Mouse (Mus musculus) liver, postnatal 0 days (tissue): ENCODE measurements around the gene Cd93. TPM values are rescaled to one million over a fixed set of nuclear protein-coding genes. Genes with fewer than 3 reads are reported as not detected.

ENCODE experiments used
- ATAC-seq: fragments of 200-750 bp; cut with Nextera tagmentation; 2 replicates; pipeline ENCODE4 v1.8.0; 2017; ENCODE audit warnings: mild to moderate bottlenecking, moderate library complexity
- DNase-seq: peaks from one replicate; pipeline ENCODE4 v3.0.0-alpha.2; 2016
- H3K27ac ChIP-seq: fragments of 300-500 bp; sonication (generic); 2 replicates; pipeline ENCODE4 v1.5.1; 2014; ENCODE audit warnings: antibody characterized with exemption, moderate library complexity, mild to moderate bottlenecking, low read depth
- H3K27me3 ChIP-seq: fragments of 300-500 bp; sonication (generic); 2 replicates; pipeline ENCODE4 v1.6.1; 2014; ENCODE audit warnings: low read length, control low read depth, mixed read lengths; ENCODE audit not compliant: insufficient read depth
- H3K36me3 ChIP-seq: fragments of 300-500 bp; sonication (generic); replicated peaks from 2 replicates; pipeline ENCODE4 v1.6.1; 2014; ENCODE audit warnings: mild to moderate bottlenecking, control low read depth, low read length, moderate library complexity, mixed read lengths; ENCODE audit not compliant: insufficient read depth
- H3K4me1 ChIP-seq: fragments of 300-500 bp; sonication (generic); 2 replicates; pipeline ENCODE4 v1.6.1; 2014; ENCODE audit warnings: antibody characterized with exemption, mild to moderate bottlenecking, control low read depth; ENCODE audit not compliant: insufficient read depth
- H3K4me2 ChIP-seq: fragments of 300-500 bp; sonication (generic); 2 replicates; pipeline ENCODE4 v1.6.1; 2014; ENCODE audit warnings: low read depth, mild to moderate bottlenecking, low read length, moderate library complexity, mixed read lengths
- H3K4me3 ChIP-seq: fragments of 300-500 bp; sonication (generic); 2 replicates; pipeline ENCODE4 v1.5.1; 2014; ENCODE audit warnings: low read depth, low read length
- H3K9ac ChIP-seq: fragments of 300-500 bp; sonication (generic); replicated peaks from 2 replicates; pipeline ENCODE4 v1.6.1; 2014; ENCODE audit warnings: mild to moderate bottlenecking, moderate library complexity
- H3K9me3 ChIP-seq: fragments of 300-500 bp; sonication (generic); 2 replicates; pipeline ENCODE4 v1.6.1; 2016; ENCODE audit warnings: mild to moderate bottlenecking, control low read depth, low read length, mixed read lengths
- CTCF ChIP-seq: sonication (generic); IDR thresholded peaks from 2 replicates; pipeline ENCODE4 v1.5.1; 2016; ENCODE audit warnings: antibody characterized with exemption, low read depth
- EP300 ChIP-seq: IDR thresholded peaks from 2 replicates; pipeline ENCODE4 v1.6.1; 2016; ENCODE audit warnings: antibody characterized with exemption, low read depth, mild to moderate bottlenecking
- WGBS: fragments of 180-500 bp; shearing (Covaris S2); extraction: QIAGEN DNeasy Blood & Tissue Kit; methylation state at CpG from one replicate; pipeline ENCODE4 v1.1.7; 2014; ENCODE audit not compliant: insufficient replicate concordance; 5-methylcytosine and 5-hydroxymethylcytosine counted together
- polyA plus RNA-seq: library from polyadenylated mRNA; unstranded; fragments of >200 nt; fragmentation: Nextera tagmentation; extraction: Ambion mirVana; gene quantifications from 2 replicates; pipeline ENCODE4 v1.2.1, GENCODE M21; 2015

Gene Cd93
- polyA plus RNA-seq, 1 experiment from 2014 or later = 3.3 TPM

- Histone ChIP-seq H3K4me1 (peaks cover 4% of the 10 kb centered on the region; the same call in 1 of the 2 replicates), H3K4me3 (no peak overlapping the region), H3K4me2 (no peak overlapping the region), H3K9me3 (no peaks in the 10 kb centered on the region), H3K9ac (no peak overlapping the region), H3K36me3 (no peaks in the 10 kb centered on the region), H3K27me3 (no peaks in the 10 kb centered on the region), H3K27ac (no peak overlapping the region)
- TF ChIP-seq EP300 (no peak), CTCF (no peak)
- ATAC-seq (no peak), DNase-seq (no peak)
- WGBS = 65% methylated on average over 3 of the region's 3 CpGs
Observed at GRCm38 (mm10) chr2:148427553-148427952, 15.8 kb downstream of the Cd93 start.

GRCm38 (mm10) chr2:148425709-148426382 lies 17.5 kb downstream of the Cd93 start:
- no peak for ATAC-seq
- no peak for DNase-seq
- TF ChIP-seq EP300 (no peak), CTCF (no peak)
- WGBS = 45% methylated on average over 5 of the region's 5 CpGs
- H3K9me3 ChIP-seq = no peaks in the 10 kb centered on the region
- no peaks in the 10 kb centered on the region for H3K36me3 ChIP-seq
- H3K27ac ChIP-seq = no peak overlapping the region
- H3K27me3 ChIP-seq = no peaks in the 10 kb centered on the region
- H3K9ac ChIP-seq = no peak overlapping the region
- H3K4me1 ChIP-seq = peaks cover 4% of the 10 kb centered on the region; the same call in 1 of the 2 replicates
- no peak overlapping the region for H3K4me2 ChIP-seq
- H3K4me3 ChIP-seq = no peak overlapping the region

GRCm38 (mm10) chr2:148421706-148422105 lies 21.7 kb downstream of the Cd93 start:
- TF ChIP-seq CTCF (no peak), EP300 (no peak)
- H3K4me3 ChIP-seq = no peak overlapping the region
- no peaks in the 10 kb centered on the region for H3K9me3 ChIP-seq
- H3K4me2 ChIP-seq = no peak overlapping the region
- H3K9ac ChIP-seq = no peak overlapping the region
- 64% methylated on average over 1 of the region's 1 CpGs for WGBS
- H3K27ac ChIP-seq = peak overlapping the region; percentile 34; the same call in 1 of the 2 replicates
- H3K27me3 ChIP-seq = no peaks in the 10 kb centered on the region
- ATAC-seq (no peak), DNase-seq (no peak)
- no peaks in the 10 kb centered on the region; the same call in 1 of the 2 replicates for H3K4me1 ChIP-seq
- H3K36me3 ChIP-seq = no peaks in the 10 kb centered on the region

- no peak for DNase-seq
- WGBS = 23% methylated on average over 1 of the region's 1 CpGs
- H3K4me3 ChIP-seq = no peak overlapping the region
- no peaks in the 10 kb centered on the region for H3K4me1 ChIP-seq
- H3K9me3 ChIP-seq = no peaks in the 10 kb centered on the region
- no peaks in the 10 kb centered on the region for H3K36me3 ChIP-seq
- no peak overlapping the region for H3K9ac ChIP-seq
- H3K27ac ChIP-seq = peak overlapping the region; percentile 34; the same call in 1 of the 2 replicates
- TF ChIP-seq CTCF (no peak), EP300 (no peak)
- ATAC-seq = no peak
- H3K4me2 ChIP-seq = no peak overlapping the region
- H3K27me3 ChIP-seq = no peaks in the 10 kb centered on the region
Observed at GRCm38 (mm10) chr2:148421112-148421511, 22.3 kb downstream of the Cd93 start.

- Histone ChIP-seq H3K9ac (no peak overlapping the region), H3K4me1 (no peaks in the 10 kb centered on the region), H3K4me3 (no peak overlapping the region), H3K36me3 (no peaks in the 10 kb centered on the region), H3K27ac (no peak overlapping the region), H3K27me3 (no peaks in the 10 kb centered on the region), H3K4me2 (no peak overlapping the region), H3K9me3 (no peaks in the 10 kb centered on the region)
- DNase-seq = no peak
- TF ChIP-seq EP300 (no peak), CTCF (no peak)
- no peak for ATAC-seq
- WGBS = 78% methylated on average over 2 of the region's 2 CpGs
Observed at GRCm38 (mm10) chr2:148419776-148420175, 23.6 kb downstream of the Cd93 start.

GRCm38 (mm10) chr2:148419151-148419550 lies 24.2 kb downstream of the Cd93 start:
- 66% methylated on average over 3 of the region's 3 CpGs for WGBS
- H3K9me3 ChIP-seq = no peaks in the 10 kb centered on the region
- TF ChIP-seq CTCF (no peak), EP300 (no peak)
- no peaks in the 10 kb centered on the region for H3K4me1 ChIP-seq
- no peak overlapping the region for H3K4me2 ChIP-seq
- ATAC-seq (no peak), DNase-seq (no peak)
- no peaks in the 10 kb centered on the region for H3K27me3 ChIP-seq
- no peak overlapping the region for H3K4me3 ChIP-seq
- H3K9ac ChIP-seq = no peak overlapping the region
- H3K36me3 ChIP-seq = no peaks in the 10 kb centered on the region
- no peak overlapping the region for H3K27ac ChIP-seq
